Mouse (Mus musculus) MEL-GATA-1-ER (cell line): ENCODE measurements around the gene Slc4a5.

Source experiments
- DNase-seq: peaks from one replicate; pipeline ENCODE4 v3.0.0-alpha.2; 2012; ENCODE audit warnings: low read depth; ENCODE audit errors: extremely low read depth

The Slc4a5 gene

DNA sequence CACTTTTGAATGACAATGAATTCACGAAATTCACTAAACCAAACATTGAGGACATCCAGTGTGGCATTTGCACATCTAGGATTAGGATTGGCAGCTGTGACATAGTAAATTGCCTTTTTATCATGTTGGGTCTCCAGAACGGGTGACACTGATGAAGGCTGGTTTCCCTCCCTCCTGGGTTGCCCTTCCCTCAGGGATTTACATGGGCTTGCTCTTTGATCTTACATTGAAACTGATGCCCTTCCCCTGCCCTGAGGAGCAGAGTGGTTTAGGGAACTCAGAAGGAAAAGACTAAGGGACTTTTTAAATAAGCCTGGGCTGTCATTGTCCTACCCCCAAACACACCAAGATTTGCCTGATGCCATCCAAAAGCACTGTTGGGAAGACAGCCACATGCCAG is 11.9 kb downstream of the Slc4a5 start:
- DNase-seq, result no peak

GRCm38 (mm10) chr6:83233306-83233705 is 13.7 kb downstream of the Slc4a5 start:
- no peak for DNase-seq

DNA sequence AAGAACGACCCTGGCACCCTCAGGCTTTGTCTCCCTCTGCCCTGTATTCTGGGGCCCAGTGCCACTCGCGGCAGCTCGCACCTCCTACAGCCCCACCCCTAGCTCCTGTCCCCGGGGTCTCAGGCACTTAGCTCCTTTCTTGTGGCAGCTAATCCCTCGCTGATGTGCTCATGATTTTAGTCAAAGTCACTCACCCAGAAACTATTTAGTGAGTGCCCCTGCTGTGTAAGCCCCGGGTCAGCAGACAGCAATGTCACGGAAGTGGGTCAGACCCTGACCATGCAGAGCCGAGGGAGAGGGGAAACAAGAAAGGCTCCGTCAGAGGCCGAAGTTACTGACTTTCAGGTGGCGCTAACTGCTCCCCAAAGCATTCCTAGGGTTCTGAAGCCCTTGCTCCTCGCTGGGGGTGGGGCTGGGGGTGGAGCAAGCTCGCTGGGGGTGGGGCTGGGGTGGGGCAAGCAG is 14.7 kb downstream of the Slc4a5 start:
- no peak for DNase-seq

DNA sequence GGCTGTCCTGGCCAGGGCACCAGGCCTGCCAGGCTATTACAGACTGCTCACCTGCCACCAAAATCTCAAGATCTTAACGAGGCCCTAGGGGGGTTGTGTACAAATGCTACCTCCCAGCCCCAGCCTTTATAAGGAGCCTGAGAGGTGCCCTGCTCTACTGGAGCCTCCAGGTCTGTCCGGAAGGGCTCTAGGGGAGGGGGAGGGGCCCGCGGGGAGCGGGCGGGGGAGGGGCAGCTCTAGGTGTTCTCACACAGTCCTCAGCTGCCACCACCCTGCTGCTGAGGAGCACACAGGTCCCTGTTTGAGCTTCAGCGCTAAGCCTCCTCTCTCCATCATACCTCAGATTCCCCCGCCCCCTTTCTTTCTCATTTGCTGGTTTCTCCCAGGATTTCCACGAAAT is 17.5 kb downstream of the Slc4a5 start:
- no peak for DNase-seq

DNA sequence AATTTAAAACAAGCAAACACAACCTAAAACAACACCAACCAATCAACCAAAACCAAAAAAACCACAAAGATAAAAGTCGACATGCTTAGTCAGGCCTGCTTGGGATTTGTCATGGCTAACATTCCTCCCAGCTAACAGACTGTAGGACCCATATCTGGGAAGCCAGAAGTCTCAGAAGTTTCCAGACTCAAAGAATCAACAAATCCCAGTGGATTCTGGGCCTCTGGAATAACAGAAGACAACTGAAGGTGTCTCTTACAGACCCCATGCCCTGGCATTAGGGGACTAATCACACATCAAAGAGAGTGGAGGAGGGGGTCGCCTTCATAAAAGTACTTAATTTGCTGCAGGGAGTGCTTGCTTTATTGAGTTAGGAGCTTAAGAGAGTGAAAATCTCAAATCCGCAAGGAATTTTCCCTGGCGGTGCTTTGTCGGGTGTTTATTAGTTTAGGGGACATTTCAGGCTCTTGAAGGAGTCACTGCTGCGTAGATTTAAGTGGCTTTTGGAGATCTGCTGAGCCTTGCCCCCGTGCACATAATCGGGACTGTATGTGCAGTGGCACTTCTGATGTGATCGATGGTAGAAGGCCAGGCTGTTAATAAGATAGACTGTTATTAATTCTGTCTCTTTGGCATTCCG is 24.9 kb downstream of the Slc4a5 start:
- no peak for DNase-seq

- no peak for DNase-seq
Measured at GRCm38 (mm10) chr6:83245134-83245533, 25.5 kb downstream of the Slc4a5 start.

- no peak for DNase-seq
Measured at GRCm38 (mm10) chr6:83245997-83246396, 26.4 kb downstream of the Slc4a5 start.

- no peak for DNase-seq
Measured at GRCm38 (mm10) chr6:83246750-83247149, 27.1 kb downstream of the Slc4a5 start.

- no peak for DNase-seq
Measured at GRCm38 (mm10) chr6:83247153-83247552, 27.5 kb downstream of the Slc4a5 start.

DNA sequence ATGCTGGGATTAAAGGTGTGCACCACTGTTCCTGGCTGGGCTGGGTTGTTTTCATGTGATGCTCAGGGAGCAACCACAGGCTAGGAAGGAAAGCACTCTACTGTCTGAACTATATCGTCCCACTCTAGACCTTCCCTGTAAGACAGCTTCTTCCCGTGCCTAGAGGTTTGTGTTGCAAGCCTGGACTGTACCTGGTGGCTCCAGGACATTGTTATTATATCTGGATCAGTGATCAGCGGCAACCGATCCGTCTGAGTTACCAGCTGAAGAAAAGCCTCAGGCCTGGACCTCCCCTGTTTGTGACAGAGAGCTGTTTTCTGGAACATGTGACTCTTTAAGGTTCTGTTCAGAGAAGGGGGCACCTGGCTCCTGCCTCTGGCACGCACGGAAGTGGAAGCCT is 34.6 kb downstream of the Slc4a5 start:
- no peak for DNase-seq

DNA sequence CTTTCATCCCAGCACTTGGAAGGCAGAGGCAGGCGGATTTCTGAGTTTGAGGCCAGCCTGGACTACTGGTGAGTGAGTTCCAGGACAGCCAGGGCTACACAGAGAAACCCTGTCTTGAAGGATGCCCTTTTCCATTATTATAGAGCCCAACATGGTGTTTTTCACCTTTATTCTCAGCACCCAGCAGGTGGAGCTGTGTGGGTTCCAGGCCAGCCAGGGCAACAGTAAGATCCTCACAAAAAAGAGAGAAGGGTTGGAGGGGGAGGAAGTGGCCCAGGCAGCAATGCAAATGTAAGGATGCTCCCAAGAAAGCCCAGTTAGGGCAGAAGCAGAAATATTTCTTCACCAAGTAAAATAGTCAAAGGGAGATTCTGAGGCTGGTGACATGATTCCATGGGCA is 44.9 kb downstream of the Slc4a5 start:
- DNase-seq, result no peak

DNA sequence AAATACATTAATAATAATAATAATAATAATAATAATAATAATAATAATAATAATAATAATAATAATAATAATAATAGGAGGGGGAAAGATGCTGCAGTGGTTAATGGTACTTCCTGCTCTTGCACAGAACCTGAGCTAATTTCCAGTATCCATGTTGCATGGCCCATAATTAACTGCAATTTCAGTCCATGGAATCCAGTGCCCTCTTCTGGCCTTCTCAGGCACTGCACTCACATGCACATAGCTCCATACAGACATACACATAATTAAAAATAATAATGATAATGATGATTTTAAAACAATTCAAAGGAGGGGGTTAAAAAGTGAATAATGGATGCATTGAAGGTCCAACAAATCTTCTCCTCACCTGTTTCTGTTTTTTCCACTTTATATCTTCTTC is 45.6 kb downstream of the Slc4a5 start:
- DNase-seq, result peak; percentile 41

DNA sequence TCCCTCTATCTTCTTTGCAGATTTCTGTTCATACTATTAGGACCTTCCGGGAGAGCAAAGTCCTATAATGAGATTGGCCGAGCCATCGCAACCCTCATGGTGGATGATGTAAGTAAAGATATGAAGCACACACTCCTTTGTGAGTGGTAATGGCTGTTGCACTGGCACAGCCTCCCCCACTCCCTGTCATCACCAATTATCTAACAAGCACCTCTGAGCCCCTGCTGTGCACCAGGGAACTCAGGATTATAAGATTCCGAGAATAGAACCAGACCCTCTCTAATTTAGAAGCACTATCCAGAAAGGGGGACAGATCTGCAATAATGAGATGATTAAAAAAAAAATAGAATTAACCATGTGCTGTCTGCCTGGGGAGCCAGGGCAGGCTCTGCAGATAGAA is 46.0 kb downstream of the Slc4a5 start:
- DNase-seq, result no peak

- no peak for DNase-seq
Measured at GRCm38 (mm10) chr6:83267616-83268015, 48.0 kb downstream of the Slc4a5 start.

DNA sequence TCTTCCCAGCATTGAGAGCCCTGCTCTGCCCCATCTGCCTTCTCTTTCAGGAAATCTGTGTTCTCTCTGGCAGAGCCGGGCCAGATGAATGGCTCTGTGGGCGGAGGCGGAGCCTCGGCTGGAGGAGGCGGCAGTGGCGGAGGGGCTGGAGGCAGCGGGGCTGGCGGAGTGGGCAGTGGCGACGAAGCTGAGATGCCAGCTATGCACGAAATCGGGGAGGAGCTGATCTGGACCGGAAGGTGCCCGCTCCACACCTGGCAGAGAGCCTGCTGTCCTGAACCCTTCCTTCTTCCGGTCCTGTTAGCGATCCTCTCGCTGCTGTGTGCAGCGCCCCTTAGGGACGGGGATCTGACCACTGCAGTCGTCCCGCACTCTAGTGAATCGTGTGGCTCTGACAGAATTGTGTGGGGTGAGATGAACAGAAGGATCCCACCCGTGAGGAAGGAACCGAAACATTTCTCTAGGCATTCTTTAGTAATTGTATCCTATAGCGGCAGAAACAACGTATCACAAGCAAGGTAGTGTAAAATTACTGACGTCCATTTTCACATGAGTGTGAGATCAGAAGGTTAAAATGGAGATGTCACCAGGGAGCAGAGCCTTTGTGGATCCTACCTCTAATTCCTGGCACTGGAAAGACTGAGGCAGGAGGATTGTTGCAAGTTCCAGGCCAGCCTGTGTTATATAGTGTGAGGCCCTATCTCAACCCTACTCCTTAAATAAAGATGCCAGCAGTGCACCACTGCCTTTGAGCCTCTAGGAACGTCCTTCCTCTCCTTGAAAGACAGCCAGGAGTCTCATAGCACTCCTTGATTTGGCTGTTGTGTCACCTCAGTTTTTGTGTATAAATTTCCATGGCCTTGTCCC is 48.7 kb downstream of the Slc4a5 start:
- peak; percentile 37 for DNase-seq

DNA sequence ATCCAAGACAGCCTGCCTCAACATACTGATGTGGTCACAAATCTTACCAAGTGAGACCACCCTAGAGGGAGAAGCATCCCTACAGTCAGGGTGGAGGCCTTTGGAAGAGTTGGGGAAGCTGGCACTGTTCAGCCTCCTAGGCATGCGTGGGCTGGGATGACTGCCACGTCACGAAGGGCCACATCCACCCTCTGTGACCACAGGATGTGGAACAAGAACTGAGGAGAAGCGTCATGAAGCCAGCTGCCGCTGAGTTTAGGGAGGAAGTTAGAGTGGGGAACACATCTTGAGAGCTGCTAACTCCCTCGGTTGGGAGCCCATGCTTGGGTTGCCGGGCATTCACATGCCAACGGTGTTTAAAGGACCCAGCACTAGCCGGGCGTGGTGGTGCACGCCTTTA is 54.1 kb downstream of the Slc4a5 start:
- no peak for DNase-seq

DNA sequence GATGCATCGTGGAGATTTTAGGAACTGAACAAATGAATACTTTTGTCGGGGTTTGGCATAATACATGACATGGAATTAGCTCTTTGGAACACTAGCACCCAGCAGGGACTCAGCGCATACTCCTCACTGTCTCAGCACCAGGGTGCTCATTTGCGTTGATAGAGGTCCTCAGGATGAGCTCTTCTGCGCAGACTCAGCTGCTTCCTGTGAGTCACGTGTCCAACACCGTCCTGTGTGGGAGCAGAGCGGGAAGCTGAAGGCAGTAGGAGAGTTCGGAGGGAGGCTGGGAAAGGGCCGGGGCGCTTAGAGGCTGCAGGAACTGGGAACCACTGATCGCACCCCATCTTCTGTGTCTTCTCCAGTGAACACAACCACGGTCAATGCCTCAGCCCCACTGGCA is 57.5 kb downstream of the Slc4a5 start:
- no peak for DNase-seq

- peak; percentile 36 for DNase-seq
Measured at GRCm38 (mm10) chr6:83278881-83279280, 59.3 kb downstream of the Slc4a5 start.

DNA sequence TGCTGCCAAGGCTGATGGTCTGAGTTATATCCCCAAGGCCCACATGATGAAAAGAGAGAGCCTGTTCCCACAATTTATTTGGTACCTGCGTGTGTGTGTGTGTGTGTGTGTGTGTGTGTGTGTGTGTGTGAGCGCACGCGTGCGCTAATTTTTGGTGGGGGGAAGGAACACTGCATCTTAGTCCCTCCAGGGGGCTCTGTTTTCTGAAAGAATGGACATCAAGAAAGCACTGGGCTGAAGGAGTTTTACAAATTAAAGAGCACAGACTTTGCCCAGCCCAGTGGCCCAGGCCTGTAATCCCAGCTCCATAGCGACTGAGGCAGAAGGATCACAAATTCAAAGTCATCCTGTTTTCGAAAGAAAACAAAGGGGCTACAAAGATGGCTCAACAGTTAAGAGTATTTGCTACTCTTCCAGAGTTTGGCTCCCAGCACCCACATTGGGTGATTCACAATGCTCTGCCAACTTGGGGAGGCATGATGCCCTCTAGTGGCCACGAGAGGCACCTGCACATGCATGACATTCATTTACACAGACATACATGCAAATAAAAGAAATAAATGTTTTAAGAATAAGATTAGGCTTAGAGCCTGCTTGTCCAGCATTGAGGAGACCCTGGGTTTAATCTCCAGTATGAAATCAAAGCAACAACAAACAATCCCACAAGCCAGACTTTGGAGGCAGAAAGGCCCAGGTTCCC is 60.8 kb downstream of the Slc4a5 start:
- peak; percentile 33 for DNase-seq

GRCm38 (mm10) chr6:83300447-83301229 is 81.0 kb downstream of the Slc4a5 start:
- no peak for DNase-seq

DNA sequence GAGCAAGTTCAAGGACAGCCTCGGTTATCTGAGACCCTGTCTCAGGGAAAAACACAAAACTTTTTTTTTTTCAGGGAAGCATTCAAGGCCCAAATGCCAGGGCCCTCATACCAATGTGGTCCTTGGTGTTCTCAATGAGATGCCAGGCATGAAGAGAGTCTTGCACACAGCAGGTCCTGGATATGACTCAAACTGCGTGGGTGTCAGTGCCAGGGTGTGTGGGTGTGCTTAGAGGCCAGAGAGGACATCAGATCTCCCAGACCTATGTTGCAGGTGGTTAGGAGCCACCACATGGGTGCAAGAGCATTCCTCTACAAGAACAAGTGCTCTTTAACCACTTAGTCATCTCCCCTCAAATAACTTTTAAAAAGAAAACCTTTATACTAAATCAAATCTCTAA is 81.7 kb downstream of the Slc4a5 start:
- no peak for DNase-seq
